Mouse (Mus musculus): Measurements from ENCODE around the gene Fgd6.

GRCm38 (mm10) chr10:94153841-94154240 is 118.0 kb downstream of the Fgd6 start:
- TF ChIP-seq GATA1 (IDR thresholded peaks at IDR 0.05; ENCODE audit: low read length) (no peak), TAL1 (IDR thresholded peaks at IDR 0.05; ENCODE audit: low read length) (no peak)
